Mouse (Mus musculus) G1E (cell line): ENCODE results near the gene Sept10. TPM values are rescaled to one million over a fixed set of nuclear protein-coding genes. Genes with fewer than 3 reads are reported as not detected.

ENCODE experiments used
- ATAC-seq: 2 replicates; pipeline ENCODE4 v1.8.0; 2016; ENCODE audit warnings: mild to moderate bottlenecking; ENCODE audit not compliant: insufficient number of reproducible peaks, poor library complexity, low FRiP score, severe bottlenecking; ENCODE audit errors: extremely low read depth
- DNase-seq: peaks from one replicate; pipeline ENCODE4 v3.0.0; 2012; ENCODE audit warnings: low spot score
- H3K27me3 ChIP-seq: 2 replicates; pipeline ENCODE4 v1.6.1; 2012; ENCODE audit warnings: mild to moderate bottlenecking, low read length, inconsistent platforms; ENCODE audit not compliant: insufficient read depth
- H3K36me3 ChIP-seq: replicated peaks from 2 replicates; pipeline ENCODE3; 2012; ENCODE audit warnings: mild to moderate bottlenecking, inconsistent platforms
- H3K4me1 ChIP-seq: 2 replicates; pipeline ENCODE4 v1.6.1; 2012; ENCODE audit warnings: low read depth, low read length, inconsistent platforms, mixed read lengths; ENCODE audit not compliant: insufficient read depth
- H3K4me3 ChIP-seq: 2 replicates; pipeline ENCODE4 v1.5.1; 2012; ENCODE audit warnings: low read depth, mild to moderate bottlenecking, inconsistent platforms, low read length, moderate library complexity, mixed read lengths
- H3K9me3 ChIP-seq: replicated peaks from 2 replicates; pipeline ENCODE4 v1.6.1; 2012; ENCODE audit warnings: inconsistent platforms
- CTCF ChIP-seq: IDR thresholded peaks from 2 replicates; pipeline ENCODE4 v1.5.1; 2012; ENCODE audit warnings: low read depth, low read length, inconsistent platforms, mixed read lengths
- GATA1 ChIP-seq: IDR thresholded peaks from 2 replicates; pipeline ENCODE4 v1.6.1; 2012; ENCODE audit warnings: borderline replicate concordance, low read length, inconsistent platforms, mixed read lengths
- GATA2 ChIP-seq: IDR thresholded peaks from 2 replicates; pipeline ENCODE4 v1.6.1; 2012; ENCODE audit warnings: low read depth, low read length, inconsistent platforms, borderline replicate concordance
- POLR2AphosphoS5 ChIP-seq: IDR thresholded peaks from 2 replicates; pipeline ENCODE4 v1.6.1; 2012; ENCODE audit warnings: low read depth, low read length, inconsistent platforms; ENCODE audit not compliant: insufficient replicate concordance
- TAL1 ChIP-seq: conservative IDR thresholded peaks from 2 replicates; pipeline ENCODE4 v1.6.1; 2012; ENCODE audit warnings: low read depth, low read length, inconsistent platforms, mixed read lengths
- polyA plus RNA-seq: library from polyadenylated mRNA; stranded (reverse); fragments of >175 nt; gene quantifications from 2 replicates; pipeline ENCODE4 v1.2.3, GENCODE M21; 2012
- total RNA-seq, 2 experiments: library from RNA; stranded (forward) in 1 of 2; stranded (reverse) in 1 of 2; fragments of 200-1000 nt in 1 of 2; fragments of >200 nt in 1 of 2; fragmentation: Nextera tagmentation in 1 of 2; gene quantifications; 2 replicates each; pipeline ENCODE4 v1.2.3; 2014 to 2017

Sept10 gene
- total and polyA plus RNA-seq, 3 experiments = 1.1 to 14.4 (median 9.5) TPM

DNA sequence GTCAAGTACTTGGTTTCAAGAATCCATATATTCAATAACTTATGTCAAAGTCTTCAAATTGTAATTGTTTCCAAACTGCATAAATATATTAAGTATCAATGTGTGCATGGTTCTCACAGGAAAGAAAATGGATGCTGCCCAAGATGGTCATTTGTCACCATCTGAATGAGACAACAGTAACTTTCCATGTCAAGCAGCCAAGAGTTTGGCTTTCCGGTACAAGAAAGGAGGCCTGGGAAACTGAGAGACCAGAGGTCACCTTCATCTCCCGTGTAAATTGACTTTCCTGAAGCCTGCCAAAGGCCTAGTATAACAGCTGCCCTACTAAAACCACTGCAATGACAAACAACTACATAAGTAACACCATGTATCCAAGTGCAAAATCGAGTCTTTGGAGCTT lies 39.3 kb downstream of the Sept10 start:
- no peaks in the 10 kb centered on the region for H3K9me3 ChIP-seq
- no peaks in the 10 kb centered on the region for H3K4me1 ChIP-seq
- peaks cover 8% of the 10 kb centered on the region for H3K36me3 ChIP-seq
- H3K4me3 ChIP-seq = no peak overlapping the region
- ATAC-seq = no peak
- H3K27me3 ChIP-seq = no peaks in the 10 kb centered on the region
- DNase-seq = no peak
- no peak for TF ChIP-seq CTCF
- no peak for TF ChIP-seq POLR2AphosphoS5
- no peak for TF ChIP-seq TAL1
- no peak for TF ChIP-seq GATA1
- no peak for TF ChIP-seq GATA2

DNA sequence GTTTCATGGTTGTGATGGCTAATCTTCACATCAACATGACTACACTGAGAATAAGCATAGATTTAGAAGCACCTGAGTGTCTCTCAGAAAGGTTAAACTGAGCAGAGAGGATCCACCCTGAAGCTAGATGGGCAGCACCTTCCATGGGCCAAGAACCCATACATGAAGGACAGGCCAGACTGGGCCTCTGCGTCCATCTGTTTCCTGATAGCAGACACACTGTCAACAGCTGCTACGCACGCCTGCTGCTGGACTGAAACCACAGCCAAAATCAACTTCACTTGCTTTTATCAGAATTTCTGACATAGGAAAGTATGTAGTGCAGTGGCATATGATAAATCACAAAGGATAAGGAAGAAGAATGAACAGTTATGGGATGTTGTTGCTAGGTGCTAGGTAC lies 42.0 kb downstream of the Sept10 start:
- no peak for DNase-seq
- peaks cover 8% of the 10 kb centered on the region for H3K36me3 ChIP-seq

DNA sequence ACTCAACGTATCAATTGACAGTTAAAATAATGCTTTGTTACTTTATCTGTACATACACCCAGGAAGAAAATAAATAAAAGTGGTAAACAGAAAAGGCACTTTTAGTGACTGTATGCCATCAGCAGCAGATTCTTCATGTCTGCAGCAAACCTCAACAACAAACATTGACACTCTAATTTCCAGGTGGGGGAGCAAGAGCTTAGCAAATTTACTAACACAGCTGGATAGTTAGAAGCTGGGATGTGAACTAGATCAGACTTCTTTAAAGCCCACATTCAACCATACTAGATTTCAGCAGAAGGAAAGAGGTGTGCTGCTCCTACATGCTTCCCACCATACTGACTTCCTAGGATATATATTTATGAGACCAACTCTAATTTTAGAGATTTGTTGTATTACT lies 49.1 kb downstream of the Sept10 start:
- H3K4me1 ChIP-seq = peaks cover 11% of the 10 kb centered on the region
- TF ChIP-seq CTCF = no peak
- no peak for DNase-seq
- no peak overlapping the region for H3K4me3 ChIP-seq
- H3K27me3 ChIP-seq = no peaks in the 10 kb centered on the region
- H3K9me3 ChIP-seq = no peaks in the 10 kb centered on the region
- H3K36me3 ChIP-seq = peaks cover 7% of the 10 kb centered on the region
- ATAC-seq = no peak

More for the DNA sequence above, 42.0 kb downstream of the Sept10 start:
- TF ChIP-seq GATA2 (no peak), TAL1 (no peak), CTCF (no peak), POLR2AphosphoS5 (no peak), GATA1 (no peak)
- H3K4me3 ChIP-seq = no peak overlapping the region
- no peaks in the 10 kb centered on the region for H3K9me3 ChIP-seq
- no peaks in the 10 kb centered on the region for H3K4me1 ChIP-seq
- H3K27me3 ChIP-seq = no peaks in the 10 kb centered on the region
- ATAC-seq = no peak

DNA sequence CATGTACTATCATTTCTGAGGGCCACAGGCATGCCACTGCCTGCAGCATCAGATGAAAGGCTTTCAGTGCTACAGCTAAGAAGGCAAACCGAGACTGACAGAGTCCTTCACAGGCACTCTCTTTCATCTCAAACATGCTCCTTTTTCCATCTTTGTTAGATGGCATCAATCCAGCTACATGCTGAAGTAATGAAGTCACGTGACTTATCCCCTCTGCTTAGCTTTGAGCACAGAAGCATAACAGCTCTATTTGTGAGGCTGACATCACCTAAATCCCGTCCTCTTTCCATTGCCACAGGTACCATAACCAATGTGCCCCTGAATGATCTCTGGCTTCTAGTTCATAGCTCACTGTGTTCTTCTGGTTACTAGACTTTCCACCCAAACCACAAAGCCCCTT lies 50.6 kb downstream of the Sept10 start:
- no peak for TF ChIP-seq CTCF
- TF ChIP-seq TAL1 = no peak
- TF ChIP-seq GATA2 = no peak
- no peak for TF ChIP-seq POLR2AphosphoS5
- TF ChIP-seq GATA1 = no peak
- ATAC-seq (no peak), DNase-seq (no peak)
- no peaks in the 10 kb centered on the region for H3K9me3 ChIP-seq
- H3K36me3 ChIP-seq = peaks cover 6% of the 10 kb centered on the region
- H3K27me3 ChIP-seq = no peaks in the 10 kb centered on the region
- H3K4me3 ChIP-seq = no peak overlapping the region
- H3K4me1 ChIP-seq = peaks cover 18% of the 10 kb centered on the region

DNA sequence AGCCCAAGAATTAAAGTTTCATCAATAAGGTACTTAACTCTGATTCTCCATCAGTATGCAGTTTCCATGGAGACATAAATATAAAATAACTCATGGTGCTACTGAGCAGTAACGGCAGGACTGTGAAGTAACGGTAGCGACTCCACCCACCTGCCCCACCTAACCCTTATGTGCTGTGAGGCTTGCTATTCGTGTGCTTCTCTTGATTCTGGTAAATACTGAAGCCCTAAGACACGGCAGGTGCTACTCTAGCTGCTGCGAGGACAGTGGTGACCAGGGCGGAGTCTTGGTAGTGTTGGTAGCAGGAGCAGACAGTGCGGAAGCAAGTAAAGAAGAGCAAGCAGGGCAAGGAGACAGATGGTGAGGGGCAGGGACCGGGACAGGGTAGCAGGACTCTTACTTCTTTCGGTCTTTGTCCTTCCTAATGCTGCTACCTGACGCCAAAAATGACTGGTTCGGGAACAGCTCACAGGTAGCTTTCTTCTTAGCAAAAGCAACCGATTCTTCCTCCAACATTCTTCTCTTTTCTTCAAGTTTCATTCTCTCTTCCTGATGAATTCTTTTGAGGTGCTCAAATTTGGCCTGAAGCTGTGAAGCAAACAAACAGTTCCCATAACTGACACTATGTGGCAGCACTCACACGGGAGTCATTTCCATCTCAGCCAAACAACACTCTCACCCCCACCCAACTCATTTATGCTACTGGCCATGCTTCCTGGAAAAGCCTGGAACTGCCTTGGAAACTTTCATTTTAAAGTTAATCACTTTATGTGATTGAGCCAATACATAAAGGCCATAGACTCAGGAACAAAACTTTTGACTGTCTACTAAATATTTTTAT lies 55.3 kb downstream of the Sept10 start:
- TF ChIP-seq GATA2 = no peak
- TF ChIP-seq GATA1 = no peak
- TF ChIP-seq CTCF = no peak; the same call in 1 of the 2 replicates
- TF ChIP-seq TAL1 = no peak
- no peak for TF ChIP-seq POLR2AphosphoS5
- H3K4me1 ChIP-seq = peaks cover 23% of the 10 kb centered on the region
- peaks cover 7% of the 10 kb centered on the region for H3K36me3 ChIP-seq
- peak; percentile 10 for DNase-seq
- H3K9me3 ChIP-seq = no peaks in the 10 kb centered on the region
- ATAC-seq = no peak
- no peak overlapping the region for H3K4me3 ChIP-seq
- H3K27me3 ChIP-seq = no peaks in the 10 kb centered on the region

DNA sequence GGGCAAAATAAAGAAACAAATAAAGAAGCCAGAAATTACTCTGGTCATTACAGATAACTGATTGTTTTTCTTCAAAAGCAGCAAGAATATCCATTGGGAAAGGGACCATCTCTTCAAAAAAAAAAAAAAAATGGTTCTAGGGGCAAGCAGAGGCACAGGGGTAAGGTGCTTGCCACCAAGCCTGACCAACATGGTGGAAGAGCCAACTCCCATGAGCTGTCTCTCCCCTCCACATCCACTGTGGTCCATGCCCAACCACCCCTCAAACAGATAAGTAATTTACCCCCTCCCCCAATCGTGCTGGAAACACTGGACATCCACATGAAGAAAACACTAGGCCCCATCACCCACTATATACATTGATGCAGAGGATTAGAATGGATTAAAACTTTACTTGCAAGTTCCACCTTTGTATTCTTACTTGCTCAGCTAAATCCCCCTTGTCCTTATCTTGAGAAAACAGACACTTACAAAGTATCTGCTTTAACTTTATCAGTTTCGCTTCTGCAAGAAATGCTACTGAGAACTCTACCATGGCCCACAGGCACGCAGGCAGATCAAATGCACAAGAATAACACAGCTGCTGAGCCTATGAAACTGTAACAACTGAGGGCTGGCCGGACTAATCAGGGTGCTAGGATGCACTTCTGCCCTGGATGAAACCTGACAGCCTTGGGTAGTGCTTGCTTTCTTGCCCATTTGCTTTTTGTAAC lies 59.3 kb downstream of the Sept10 start:
- Histone ChIP-seq H3K9me3 (no peaks in the 10 kb centered on the region), H3K4me3 (no peak overlapping the region), H3K27me3 (no peaks in the 10 kb centered on the region), H3K36me3 (peaks cover 6% of the 10 kb centered on the region), H3K4me1 (peaks cover 22% of the 10 kb centered on the region)
- no peak for TF ChIP-seq GATA2
- peak; percentile 53 for TF ChIP-seq TAL1
- no peak for TF ChIP-seq POLR2AphosphoS5
- TF ChIP-seq CTCF = no peak
- TF ChIP-seq GATA1 = no peak
- DNase-seq (no peak), ATAC-seq (peak; percentile 73)
